Comparison of ENCODE assay signal across 27 mouse cellular contexts in the genomic region with DNA sequence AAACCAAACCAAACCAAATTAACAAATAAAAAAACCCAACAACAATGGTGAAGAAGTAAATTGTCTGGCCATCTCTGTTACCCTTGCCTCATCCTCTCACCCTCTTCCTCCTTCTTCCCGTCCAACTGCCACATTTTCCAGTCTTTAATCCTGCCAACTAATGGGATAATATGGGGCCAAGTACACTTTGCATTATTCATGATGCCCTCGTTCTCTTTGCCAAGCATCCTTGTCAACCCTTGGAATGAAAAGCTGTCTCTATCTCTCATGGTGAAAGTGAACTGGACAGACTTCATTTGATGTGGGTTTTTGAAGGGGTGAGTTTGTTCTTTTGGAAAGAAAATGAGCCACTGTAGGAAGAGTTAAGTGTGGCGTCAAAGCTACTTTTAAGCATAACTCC. TPM values are rescaled to one million over a fixed set of nuclear protein-coding genes. Genes with fewer than 3 reads are reported as not detected.
"Had no signal": no experiment of that assay in that cellular context is flagged by ENCODE, and none has a peak within 500 bp of the region (broad histone marks: within the 10 kb centered on the region; RNA-seq: fewer than 3 reads in every experiment).

No protein-coding gene starts in this region.

- DNase-seq: kidney, adult 18-20 months; kidney, adult 9 months; kidney, postnatal 14 days; kidney, postnatal 4 days; layer of hippocampus, postnatal 36 days; liver, embryonic 13.5 days; lung, adult 2 months; lung, postnatal 14 days; lung, postnatal 4 days; right cerebral cortex, adult 18-20 months; right cerebral cortex, postnatal 14 days; right cerebral cortex, postnatal 4 days; thymus, adult 2 months; thymus, postnatal 14 days had no signal

- H3K9me3 ChIP-seq: liver, embryonic 13.5 days; neural tube, embryonic 13.5 days had no signal

- H3K36me3 ChIP-seq: liver, embryonic 13.5 days; neural tube, embryonic 13.5 days had no signal

- ATAC-seq: intestine, embryonic 16.5 days had no signal

- H3K27ac ChIP-seq: liver, embryonic 13.5 days; neural tube, embryonic 13.5 days; stomach, postnatal 0 days had no signal

- H3K27me3 ChIP-seq: liver, embryonic 13.5 days; neural tube, embryonic 13.5 days had no signal

- H3K9ac ChIP-seq: liver, embryonic 13.5 days; neural tube, embryonic 13.5 days had no signal

- H3K4me3 ChIP-seq: left cerebral cortex, adult 2 months; liver, embryonic 13.5 days; myocyte; neural tube, embryonic 13.5 days had no signal

- H3K4me1 ChIP-seq: liver, embryonic 13.5 days had no signal

- H3K4me2 ChIP-seq: liver, embryonic 13.5 days; neural tube, embryonic 13.5 days had no signal

RNA-seq across cellular contexts. Expression of a gene that starts 0.6 kb away (rescaled TPM):
- total RNA-seq: megakaryocyte-erythroid progenitor cell, adult 5-6 weeks; monocyte, adult 5-6 weeks had no signal
- polyA plus RNA-seq: lung, embryonic 16.5 days; myocyte; stomach, embryonic 14.5 days had no signal

RNA-seq across cellular contexts. Expression of a gene that starts 31.6 kb away (rescaled TPM):
- total RNA-seq: megakaryocyte progenitor cell, adult 5-6 weeks; megakaryocyte-erythroid progenitor cell, adult 5-6 weeks; monocyte, adult 5-6 weeks had no signal

RNA-seq across cellular contexts. Expression of a gene that starts 39.0 kb away (rescaled TPM):
- total RNA-seq: layer of hippocampus, postnatal 10 days; megakaryocyte-erythroid progenitor cell, adult 5-6 weeks; monocyte, adult 5-6 weeks; neutrophil, adult 5-6 weeks had no signal
- polyA plus RNA-seq: liver, adult 2 months; myocyte; neural tube, embryonic 13.5 days had no signal
